Mouse (Mus musculus): ENCODE measurements around the gene Dlst. TPM values are rescaled to one million over a fixed set of nuclear protein-coding genes. Genes with fewer than 3 reads are reported as not detected.
A peak's percentile ranks its signal among the peaks of the same experiment; 100 is the strongest.
"Not testable (repeated sequence)": the region's sequence is repeated elsewhere in the genome, so short reads cannot be mapped to it uniquely, and the experiment has no call there.

The Dlst gene
- polyA plus RNA-seq, 1 experiment from 2014 or later, result 129 TPM

DNA sequence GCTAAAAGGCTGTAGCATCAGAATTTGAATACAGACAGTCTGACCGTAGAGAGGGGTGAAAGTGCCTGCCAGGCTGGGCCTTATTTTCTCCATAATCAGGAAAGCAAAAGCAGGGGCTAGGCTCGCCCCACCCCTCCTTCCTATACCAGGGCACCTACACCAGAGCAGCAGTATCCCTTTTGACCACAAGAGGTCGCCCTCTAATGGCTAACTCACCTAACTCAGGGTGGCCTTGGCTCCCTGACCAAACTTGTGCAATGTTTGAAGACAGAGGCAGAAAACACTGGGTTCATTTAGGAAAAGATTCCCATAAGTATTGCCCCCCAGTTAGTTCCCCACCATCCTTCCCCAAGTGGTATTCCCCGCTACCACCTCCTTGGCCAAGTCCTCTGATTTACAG is 32.2 kb downstream of the Dlst start:
- Histone ChIP-seq H3K9ac (ENCODE audit: low read depth, low read length) (no peak overlapping the region), H3K27ac (ENCODE audit: low read depth, low read length) (no peak overlapping the region), H3K9me3 (ENCODE audit: control insufficient read depth, low read length) (no peaks in the 10 kb centered on the region), H3K4me1 (ENCODE audit: control insufficient read depth, insufficient read depth, low read depth, low read length) (no peaks in the 10 kb centered on the region), H3K36me3 (ENCODE audit: control insufficient read depth, insufficient read depth, low read length) (peaks cover 12% of the 10 kb centered on the region), H3K27me3 (replicated peaks; ENCODE audit: control insufficient read depth, insufficient read depth, low read length) (no peaks in the 10 kb centered on the region), H3K4me3 (ENCODE audit: low read length) (no peak overlapping the region), H3K4me2 (ENCODE audit: low read length) (no peak overlapping the region)
- peak; percentile 77 for ATAC-seq
- WGBS, result 23% methylated on average over 4 of the region's 4 CpGs

DNA sequence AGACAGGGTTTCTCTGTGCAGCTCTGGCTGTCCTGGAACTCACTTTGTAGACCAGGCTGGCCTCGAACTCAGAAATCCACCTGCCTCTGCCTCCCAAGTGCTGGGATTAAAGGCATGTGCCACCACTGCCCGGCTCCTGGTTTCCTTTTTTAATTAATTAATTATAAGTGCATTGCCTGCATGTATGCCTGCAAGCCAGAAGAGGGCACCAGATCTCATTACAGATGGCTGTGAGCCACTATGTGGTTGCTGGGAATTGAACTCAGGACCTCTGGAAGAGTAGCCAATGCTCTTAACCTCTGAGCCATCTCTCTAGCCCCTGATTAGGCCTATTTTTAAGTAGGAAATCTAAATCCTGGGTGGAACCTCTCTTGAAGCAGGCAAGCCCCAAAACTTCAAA is 33.6 kb downstream of the Dlst start:
- 71% methylated on average over 2 of the region's 2 CpGs for WGBS
- H3K4me1 ChIP-seq (ENCODE audit: control insufficient read depth, insufficient read depth, low read depth, low read length); H3K27me3 ChIP-seq (replicated peaks; ENCODE audit: control insufficient read depth, insufficient read depth, low read length); H3K36me3 ChIP-seq (ENCODE audit: control insufficient read depth, insufficient read depth, low read length); ATAC-seq; H3K27ac ChIP-seq (ENCODE audit: low read depth, low read length); H3K9me3 ChIP-seq (ENCODE audit: control insufficient read depth, low read length); H3K4me2 ChIP-seq (ENCODE audit: low read length); H3K4me3 ChIP-seq (ENCODE audit: low read length); H3K9ac ChIP-seq (ENCODE audit: low read depth, low read length): not testable (repeated sequence)

DNA sequence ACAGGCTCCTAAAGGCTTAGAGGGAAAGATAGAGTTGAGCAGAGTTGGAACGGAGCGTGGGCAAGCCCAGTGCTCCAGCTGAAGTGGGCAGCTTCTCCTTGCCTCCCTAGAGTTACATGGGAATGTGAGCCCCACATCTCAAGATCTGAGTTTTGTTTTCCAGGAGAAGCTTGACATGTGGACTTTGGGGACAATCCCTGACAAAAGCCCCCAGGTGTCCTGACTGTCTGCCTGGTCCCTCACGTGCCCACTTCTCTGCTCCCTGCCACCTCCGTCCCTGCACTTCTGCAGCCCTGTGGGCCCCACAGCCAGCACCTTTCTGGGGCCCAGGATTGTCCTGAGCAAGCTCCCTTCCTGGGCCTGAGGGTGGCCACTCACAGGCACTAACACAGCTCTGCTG is 34.2 kb downstream of the Dlst start:
- H3K27ac ChIP-seq (ENCODE audit: low read depth, low read length), result no peak overlapping the region
- WGBS, result 88% methylated on average over 4 of the region's 4 CpGs
- peaks cover 4% of the 10 kb centered on the region for H3K4me1 ChIP-seq (ENCODE audit: control insufficient read depth, insufficient read depth, low read depth, low read length)

DNA sequence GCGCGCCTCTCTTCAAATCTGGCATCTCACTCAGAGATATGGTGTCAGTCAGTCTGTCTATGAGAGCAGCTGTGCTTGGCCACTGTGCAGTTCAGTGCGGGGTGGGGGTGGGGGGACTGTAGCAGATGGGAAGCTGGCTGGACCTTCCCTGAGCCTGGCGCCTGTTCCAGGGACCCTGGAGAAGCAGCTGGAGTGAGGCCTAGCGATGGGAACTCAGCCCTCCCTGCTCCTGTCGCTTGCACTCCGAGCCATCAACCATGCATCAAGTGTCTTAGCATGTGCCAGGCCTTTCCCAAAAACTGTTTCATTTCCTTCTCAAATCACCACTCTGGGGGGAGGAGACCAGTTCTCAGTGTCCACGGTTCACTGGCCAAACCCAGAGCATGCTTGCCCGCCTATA is 35.0 kb downstream of the Dlst start:
- peak; percentile 46; the same call in 1 of the 2 replicates for ATAC-seq
- 46% methylated on average over 9 of the region's 9 CpGs for WGBS
- no peak overlapping the region for H3K27ac ChIP-seq (ENCODE audit: low read depth, low read length)

More for the DNA sequence above, 34.2 kb downstream of the Dlst start:
- Histone ChIP-seq H3K4me2 (ENCODE audit: low read length) (no peak overlapping the region), H3K9me3 (ENCODE audit: control insufficient read depth, low read length) (no peaks in the 10 kb centered on the region), H3K4me3 (ENCODE audit: low read length) (no peak overlapping the region), H3K9ac (ENCODE audit: low read depth, low read length) (no peak overlapping the region), H3K36me3 (ENCODE audit: control insufficient read depth, insufficient read depth, low read length) (peaks cover 10% of the 10 kb centered on the region), H3K27me3 (replicated peaks; ENCODE audit: control insufficient read depth, insufficient read depth, low read length) (no peaks in the 10 kb centered on the region)
- no peak for ATAC-seq

DNA sequence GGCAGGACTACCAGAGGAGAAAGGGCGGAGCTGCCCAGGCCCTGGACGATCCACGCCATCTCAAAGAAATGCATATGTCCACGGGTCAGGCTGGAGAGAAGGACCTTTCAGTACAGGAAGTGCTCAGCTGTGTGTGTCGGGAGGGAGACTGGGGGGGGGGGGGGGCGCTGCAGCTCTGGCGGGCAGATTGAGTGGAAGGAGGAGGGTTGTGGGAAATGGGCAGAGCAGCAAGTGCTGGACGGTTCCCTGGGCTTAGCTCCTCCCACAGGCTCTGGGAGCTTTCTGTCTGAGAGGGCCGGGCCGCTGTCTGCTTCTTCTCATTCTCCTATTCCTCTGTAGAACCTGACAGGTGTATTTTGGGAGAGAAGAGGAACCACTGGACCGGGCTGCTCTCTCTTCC is 35.7 kb downstream of the Dlst start:
- no peak overlapping the region for H3K27ac ChIP-seq (ENCODE audit: low read depth, low read length)
- H3K27me3 ChIP-seq (replicated peaks; ENCODE audit: control insufficient read depth, insufficient read depth, low read length), result no peaks in the 10 kb centered on the region
- no peak overlapping the region for H3K4me2 ChIP-seq (ENCODE audit: low read length)
- WGBS, result 32% methylated on average over 10 of the region's 11 CpGs
- H3K9ac ChIP-seq (ENCODE audit: low read depth, low read length), result no peak overlapping the region
- no peak for ATAC-seq
- H3K9me3 ChIP-seq (ENCODE audit: control insufficient read depth, low read length), result no peaks in the 10 kb centered on the region
- peaks cover 13% of the 10 kb centered on the region for H3K4me1 ChIP-seq (ENCODE audit: control insufficient read depth, insufficient read depth, low read depth, low read length)
- H3K36me3 ChIP-seq (ENCODE audit: control insufficient read depth, insufficient read depth, low read length), result peaks cover 5% of the 10 kb centered on the region; the same call in 1 of the 2 replicates
- H3K4me3 ChIP-seq (ENCODE audit: low read length), result no peak overlapping the region

More for the DNA sequence above, 35.0 kb downstream of the Dlst start:
- Histone ChIP-seq H3K27me3 (replicated peaks; ENCODE audit: control insufficient read depth, insufficient read depth, low read length) (no peaks in the 10 kb centered on the region), H3K4me2 (ENCODE audit: low read length) (no peak overlapping the region), H3K4me3 (ENCODE audit: low read length) (no peak overlapping the region), H3K9ac (ENCODE audit: low read depth, low read length) (no peak overlapping the region), H3K4me1 (ENCODE audit: control insufficient read depth, insufficient read depth, low read depth, low read length) (peaks cover 11% of the 10 kb centered on the region), H3K36me3 (ENCODE audit: control insufficient read depth, insufficient read depth, low read length) (peaks cover 7% of the 10 kb centered on the region; the same call in 1 of the 2 replicates), H3K9me3 (ENCODE audit: control insufficient read depth, low read length) (no peaks in the 10 kb centered on the region)

DNA sequence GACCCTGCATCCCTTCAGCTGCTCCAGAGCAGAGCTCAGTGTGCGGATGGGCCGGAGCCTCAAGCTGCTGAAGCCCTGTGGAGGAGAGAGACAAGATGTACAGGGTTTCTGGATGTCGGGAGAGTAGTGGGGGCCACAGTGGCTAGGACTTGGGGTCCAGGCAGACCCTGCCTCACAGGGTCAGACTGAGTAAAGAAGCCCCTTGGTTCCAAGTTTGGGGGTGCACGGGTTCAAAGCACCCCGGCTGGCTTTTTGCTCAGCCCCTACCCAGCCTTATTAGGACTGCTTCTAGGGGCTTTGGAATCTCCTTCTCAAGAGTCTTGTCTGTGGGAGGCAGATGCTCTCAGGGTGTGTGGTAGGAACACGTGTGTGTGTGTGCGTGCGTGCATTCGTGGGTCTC is 36.2 kb downstream of the Dlst start:
- Histone ChIP-seq H3K4me3 (ENCODE audit: low read length) (no peak overlapping the region), H3K36me3 (ENCODE audit: control insufficient read depth, insufficient read depth, low read length) (peaks cover 5% of the 10 kb centered on the region; the same call in 1 of the 2 replicates), H3K27ac (ENCODE audit: low read depth, low read length) (no peak overlapping the region), H3K27me3 (replicated peaks; ENCODE audit: control insufficient read depth, insufficient read depth, low read length) (no peaks in the 10 kb centered on the region), H3K9ac (ENCODE audit: low read depth, low read length) (no peak overlapping the region; the same call in 1 of the 2 replicates), H3K9me3 (ENCODE audit: control insufficient read depth, low read length) (no peaks in the 10 kb centered on the region), H3K4me2 (ENCODE audit: low read length) (no peak overlapping the region), H3K4me1 (ENCODE audit: control insufficient read depth, insufficient read depth, low read depth, low read length) (peaks cover 15% of the 10 kb centered on the region)
- no peak for ATAC-seq
- 81% methylated on average over 9 of the region's 9 CpGs for WGBS

DNA sequence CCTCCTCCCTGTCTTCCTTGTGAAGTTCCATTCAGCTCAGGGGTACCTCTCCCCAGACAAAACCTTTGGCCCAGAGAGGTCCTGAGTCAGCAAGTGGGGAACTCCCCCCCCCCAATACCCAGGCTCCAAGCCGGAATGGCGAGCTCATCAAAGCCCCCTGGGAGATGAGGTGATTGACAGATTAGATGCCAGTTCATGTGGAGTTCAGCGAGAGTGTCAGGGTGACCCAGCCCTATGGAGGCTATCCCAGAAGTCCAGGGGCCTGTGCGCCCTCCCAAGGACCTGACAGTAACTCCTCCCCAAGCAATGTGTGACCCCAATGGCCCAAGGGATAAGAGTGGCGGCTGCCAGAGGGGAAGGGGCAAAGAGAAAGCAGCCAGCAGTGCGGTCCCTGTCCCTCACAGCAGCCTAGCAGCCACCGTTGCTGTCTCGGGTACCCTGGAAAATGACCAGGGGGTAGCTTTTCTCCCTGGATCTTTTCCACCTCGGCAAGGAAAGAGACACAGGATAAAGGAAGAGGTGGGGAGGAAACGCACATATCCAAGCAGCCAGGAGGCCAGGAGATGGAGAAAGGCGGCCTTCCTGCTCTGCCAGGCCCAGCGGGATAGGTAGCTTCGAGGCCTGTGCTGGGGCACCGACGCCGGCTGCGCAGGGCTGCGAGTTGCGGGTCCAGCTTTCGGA is 39.8 kb downstream of the Dlst start:
- peak overlapping the region; percentile 85 for H3K9ac ChIP-seq (ENCODE audit: low read depth, low read length)
- H3K4me3 ChIP-seq (ENCODE audit: low read length), result peak overlapping the region; percentile 59
- WGBS, result 4% methylated on average over 20 of the region's 20 CpGs
- H3K27ac ChIP-seq (ENCODE audit: low read depth, low read length), result peak overlapping the region; percentile 74
- ATAC-seq, result no peak
- peaks cover 15% of the 10 kb centered on the region for H3K4me1 ChIP-seq (ENCODE audit: control insufficient read depth, insufficient read depth, low read depth, low read length)
- no peaks in the 10 kb centered on the region for H3K27me3 ChIP-seq (replicated peaks; ENCODE audit: control insufficient read depth, insufficient read depth, low read length)
- H3K36me3 ChIP-seq (ENCODE audit: control insufficient read depth, insufficient read depth, low read length), result no peaks in the 10 kb centered on the region
- peak overlapping the region; percentile 78 for H3K4me2 ChIP-seq (ENCODE audit: low read length)
- no peaks in the 10 kb centered on the region for H3K9me3 ChIP-seq (ENCODE audit: control insufficient read depth, low read length)

DNA sequence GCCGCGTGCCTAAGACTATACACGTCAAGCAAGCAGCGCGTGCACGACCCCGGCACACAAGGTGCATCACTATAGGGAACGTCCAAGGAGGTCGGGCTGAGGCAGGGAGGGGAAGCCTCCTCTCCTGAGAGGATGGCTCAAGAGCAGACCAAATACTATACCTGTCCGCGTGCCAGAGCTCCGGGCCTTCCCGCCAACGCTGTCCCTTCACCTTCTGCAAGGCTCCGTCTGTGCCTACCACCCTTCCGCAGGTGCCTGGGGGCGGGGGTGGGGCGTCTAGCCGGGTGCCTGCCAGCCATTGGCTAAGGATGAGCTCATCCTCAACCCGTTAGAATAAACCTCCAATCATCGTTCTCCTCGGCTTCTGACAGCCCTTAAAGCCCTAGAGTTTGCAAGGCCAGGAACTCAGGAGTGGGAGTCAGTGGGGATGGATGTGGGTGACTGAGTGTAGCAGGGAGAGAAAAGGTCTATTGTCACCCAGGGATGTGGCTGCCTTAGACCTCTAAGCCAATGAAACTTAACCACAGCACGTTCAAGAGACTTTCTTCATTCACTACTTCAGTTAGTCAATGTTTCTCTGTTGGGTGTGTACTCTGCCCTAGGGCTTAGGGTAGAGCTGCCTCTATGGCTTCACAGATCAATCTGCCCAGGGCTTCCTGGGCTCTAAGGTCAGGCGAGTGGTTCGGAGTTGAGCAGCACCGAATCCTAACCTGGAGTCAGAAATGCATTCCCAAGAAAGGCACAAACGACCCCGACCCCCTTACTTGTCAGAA is 40.6 kb downstream of the Dlst start, which contains the start of gene Rps6kl1:
Gene Rps6kl1, minus strand, starts transcription at position 263 of the 773 bp plus-strand sequence.
- Histone ChIP-seq H3K9ac (ENCODE audit: low read depth, low read length) (peak within 1 kb of the TSS; percentile 85), H3K27ac (ENCODE audit: low read depth, low read length) (peak within 1 kb of the TSS; percentile 74), H3K4me1 (ENCODE audit: control insufficient read depth, insufficient read depth, low read depth, low read length) (peaks cover 15% of the 10 kb centered on the region), H3K36me3 (ENCODE audit: control insufficient read depth, insufficient read depth, low read length) (no peaks in the 10 kb centered on the region), H3K4me3 (ENCODE audit: low read length) (peak within 1 kb of the TSS; percentile 59), H3K27me3 (replicated peaks; ENCODE audit: control insufficient read depth, insufficient read depth, low read length) (no peaks in the 10 kb centered on the region), H3K9me3 (ENCODE audit: control insufficient read depth, low read length) (no peaks in the 10 kb centered on the region), H3K4me2 (ENCODE audit: low read length) (peak within 1 kb of the TSS; percentile 78)
- 15% methylated on average over 28 of the region's 28 CpGs for WGBS
- ATAC-seq, result peak; percentile 97

DNA sequence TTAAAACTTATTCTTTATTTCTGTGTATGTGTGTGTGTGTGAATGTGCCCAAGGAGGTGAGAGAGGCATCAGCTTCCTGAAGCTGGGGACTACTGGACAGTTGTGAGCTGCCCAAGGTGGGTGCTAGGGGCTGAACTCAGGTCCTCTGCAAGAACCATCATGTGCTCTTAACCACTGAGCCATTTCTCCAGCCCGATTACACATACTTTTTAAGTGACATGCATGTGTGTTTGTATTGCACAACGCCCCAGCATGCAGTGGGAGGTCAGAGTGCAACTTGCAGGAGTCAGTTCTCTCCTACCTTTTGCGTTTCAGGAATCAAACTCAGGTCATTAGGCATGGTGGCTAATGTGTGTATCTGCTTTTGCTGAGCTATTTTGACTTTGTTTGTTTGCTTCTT is 42.4 kb downstream of the Dlst start:
- Histone ChIP-seq H3K27ac (ENCODE audit: low read depth, low read length) (no peak overlapping the region), H3K9me3 (ENCODE audit: control insufficient read depth, low read length) (no peaks in the 10 kb centered on the region), H3K36me3 (ENCODE audit: control insufficient read depth, insufficient read depth, low read length) (no peaks in the 10 kb centered on the region), H3K9ac (ENCODE audit: low read depth, low read length) (no peak overlapping the region), H3K4me3 (ENCODE audit: low read length) (no peak overlapping the region), H3K27me3 (replicated peaks; ENCODE audit: control insufficient read depth, insufficient read depth, low read length) (no peaks in the 10 kb centered on the region), H3K4me2 (ENCODE audit: low read length) (no peak overlapping the region), H3K4me1 (ENCODE audit: control insufficient read depth, insufficient read depth, low read depth, low read length) (peaks cover 15% of the 10 kb centered on the region)
- WGBS, result 88% methylated on average over 3 of the region's 3 CpGs
- ATAC-seq, result no peak
